8 mouse cellular contexts compared by ENCODE assay signal in genomic region chr10:127188079-127188453, GRCm38 (mm10). TPM values are rescaled to one million over a fixed set of nuclear protein-coding genes. Genes with fewer than 3 reads are reported as not detected.
DNase-seq lines count a peak whose midpoint lies in the region; ATAC-seq and TF ChIP-seq lines count a peak whose summit lies in the region.

No protein-coding gene starts in this region.

- peak overlapping the region; percentile 90 for H3K27ac ChIP-seq in gastrocnemius, adult 2 months
- H3K27ac ChIP-seq in heart, embryonic 16.5 days (ENCODE audit: low read length) = no peak overlapping the region
- peak overlapping the region; percentile 96 for H3K27ac ChIP-seq in midbrain, embryonic 10.5 days (replicated peaks)

- H3K4me3 ChIP-seq in gastrocnemius, adult 2 months = peak overlapping the region; percentile 86
- peak overlapping the region; percentile 88 for H3K4me3 ChIP-seq in E14TG2a.4 (replicated peaks; ENCODE audit: low read length)
- peak overlapping the region; percentile 67 for H3K4me3 ChIP-seq in heart, embryonic 16.5 days (ENCODE audit: low read length)
- H3K4me3 ChIP-seq in midbrain, embryonic 10.5 days = peak overlapping the region; percentile 90

- ATAC-seq in heart, embryonic 16.5 days (replicated peaks; ENCODE audit: extremely low read depth, insufficient read depth, low FRiP score) = no peak
- no peak for ATAC-seq in monocyte, adult 5-6 weeks (replicated peaks; ENCODE audit: insufficient number of reproducible peaks, low FRiP score, low TSS enrichment, poor library complexity, severe bottlenecking)

- peak overlapping the region; percentile 93 for H3K4me2 ChIP-seq in heart, embryonic 16.5 days (ENCODE audit: low read depth, low read length)

- H3K9ac ChIP-seq in heart, embryonic 16.5 days (ENCODE audit: low read length) = peak overlapping the region; percentile 72

- no peaks in the 10 kb centered on the region for H3K9me3 ChIP-seq in E14TG2a.4 (ENCODE audit: low read length)
- H3K9me3 ChIP-seq in heart, embryonic 16.5 days (replicated peaks; ENCODE audit: control insufficient read depth, low read length) = no peaks in the 10 kb centered on the region
- no peaks in the 10 kb centered on the region for H3K9me3 ChIP-seq in midbrain, embryonic 10.5 days (replicated peaks)

- peaks cover 87% of the 10 kb centered on the region for H3K4me1 ChIP-seq in E14TG2a.4 (replicated peaks; ENCODE audit: low read depth, low read length)
- H3K4me1 ChIP-seq in heart, embryonic 16.5 days (ENCODE audit: control insufficient read depth, insufficient read depth, low read length) = peaks cover 11% of the 10 kb centered on the region
- peaks cover 81% of the 10 kb centered on the region for H3K4me1 ChIP-seq in midbrain, embryonic 10.5 days

- DNase-seq in gastrocnemius, adult 2 months = no peak
- DNase-seq in gastrocnemius, postnatal 4 days (ENCODE audit: low spot score in 2 of 2) = no peak
- DNase-seq in midbrain, embryonic 10.5 days (ENCODE audit: low spot score) = no peak
- DNase-seq in adrenal gland, postnatal 25 days = no peak
- DNase-seq in kidney, adult 9 months = no peak

- intact Hi-C loops in gastrocnemius, adult 2 months (cut with DNase I) = no loop called here

- H3K36me3 ChIP-seq in E14TG2a.4 (ENCODE audit: insufficient read depth, low read length) = peaks cover 55% of the 10 kb centered on the region
- no peaks in the 10 kb centered on the region; the same call in 1 of the 2 replicates for H3K36me3 ChIP-seq in heart, embryonic 16.5 days (ENCODE audit: control insufficient read depth, insufficient read depth)
- H3K36me3 ChIP-seq in midbrain, embryonic 10.5 days = peaks cover 51% of the 10 kb centered on the region

- 0 out of 2 replicates have a peak, but pooled peaks cover 3% of the 10 kb centered on the region for H3K27me3 ChIP-seq in E14TG2a.4 (ENCODE audit: insufficient read depth, low read length)
- peaks cover 24% of the 10 kb centered on the region for H3K27me3 ChIP-seq in heart, embryonic 16.5 days (ENCODE audit: control insufficient read depth, insufficient read depth, low read length)
- peaks cover 36% of the 10 kb centered on the region for H3K27me3 ChIP-seq in midbrain, embryonic 10.5 days (ENCODE audit: low read depth, poor library complexity, severe bottlenecking)

- 2% methylated on average over 12 of the region's 21 CpGs for WGBS in heart, embryonic 16.5 days
- under 1% methylated on average over 21 of the region's 21 CpGs for WGBS in midbrain, embryonic 10.5 days

- TF ChIP-seq CTCF in gastrocnemius, adult 2 months (IDR thresholded peaks at IDR 0.05) = no peak
- no peak for TF ChIP-seq CTCF in E14TG2a.4 (conservative IDR thresholded peaks at IDR 0.05; ENCODE audit: low read length)

RNA-seq across cellular contexts. Expression of gene Arhgef25, which starts 1.8 kb away (rescaled TPM):
- total RNA-seq in gastrocnemius, adult 2 months (2021) = 1 to 10 TPM; 8.5 to 8.8 TPM
- 10 to 100 TPM; 40.4 to 43.0 TPM for total RNA-seq in gastrocnemius, postnatal 4 days (2021)
- polyA plus RNA-seq in heart, embryonic 16.5 days (2015; fragmentation: Nextera tagmentation; extraction: Ambion mirVana) = 26.0 and 27.0 TPM in 2 replicates
- polyA plus RNA-seq in midbrain, embryonic 10.5 days (2016; fragmentation: Nextera tagmentation; extraction: Ambion mirVana) = 24.8 and 28.7 TPM in 2 replicates
- 27.9 and 28.7 TPM in 2 replicates for total RNA-seq in adrenal gland, postnatal 25 days (2021)
- total RNA-seq in monocyte, adult 5-6 weeks (2017) = 1.9 TPM in 1 of 3 replicates, not detected in the others

RNA-seq across cellular contexts. Expression of gene Dtx3, which starts 7.5 kb away (rescaled TPM):
- total RNA-seq in gastrocnemius, adult 2 months (2021) = 10 to 100 TPM; 20.8 to 25.6 TPM
- total RNA-seq in gastrocnemius, postnatal 4 days (2021) = 10 to 100 TPM; 43.8 to 49.7 TPM
- polyA plus RNA-seq in heart, embryonic 16.5 days (2015; fragmentation: Nextera tagmentation; extraction: Ambion mirVana) = 69.9 and 72.5 TPM in 2 replicates
- polyA plus RNA-seq in midbrain, embryonic 10.5 days (2016; fragmentation: Nextera tagmentation; extraction: Ambion mirVana) = 119 and 142 TPM in 2 replicates
- total RNA-seq in adrenal gland, postnatal 25 days (2021) = 89.7 and 96.8 TPM in 2 replicates
- total RNA-seq in monocyte, adult 5-6 weeks (2017) = 3.8 to 17.3 TPM (median 8.8 TPM) in 3 replicates

RNA-seq across cellular contexts. Expression of gene Slc26a10, which starts 7.6 kb away (rescaled TPM):
- total RNA-seq in gastrocnemius, adult 2 months (2021) = 1 to 10 TPM; 4.1 to 5.4 TPM
- total RNA-seq in gastrocnemius, postnatal 4 days (2021) = 1 to 10 TPM; 3.8 to 4.3 TPM
- 16.2 and 17.6 TPM in 2 replicates for polyA plus RNA-seq in heart, embryonic 16.5 days (2015; fragmentation: Nextera tagmentation; extraction: Ambion mirVana)
- polyA plus RNA-seq in midbrain, embryonic 10.5 days (2016; fragmentation: Nextera tagmentation; extraction: Ambion mirVana) = 0.87 and 1.4 TPM in 2 replicates
- 3.2 and 6.0 TPM in 2 replicates for total RNA-seq in adrenal gland, postnatal 25 days (2021)
- total RNA-seq in monocyte, adult 5-6 weeks (2017) = 3.2 to 4.2 TPM (median 3.5 TPM) in 3 replicates

RNA-seq across cellular contexts. Expression of gene B4galnt1, which starts 23.0 kb away (rescaled TPM):
- total RNA-seq in gastrocnemius, adult 2 months (2021) = under 1 TPM; 0.66 to 0.89 TPM
- 1 to 10 TPM; 3.4 to 3.6 TPM for total RNA-seq in gastrocnemius, postnatal 4 days (2021)
- 3.4 and 6.5 TPM in 2 replicates for polyA plus RNA-seq in heart, embryonic 16.5 days (2015; fragmentation: Nextera tagmentation; extraction: Ambion mirVana)
- polyA plus RNA-seq in midbrain, embryonic 10.5 days (2016; fragmentation: Nextera tagmentation; extraction: Ambion mirVana) = 4.9 and 6.1 TPM in 2 replicates
- 6.8 and 8.5 TPM in 2 replicates for total RNA-seq in adrenal gland, postnatal 25 days (2021)
- 166 to 275 TPM (median 211 TPM) in 3 replicates for total RNA-seq in monocyte, adult 5-6 weeks (2017)

RNA-seq across cellular contexts. Expression of gene Pip4k2c, which starts 23.3 kb away (rescaled TPM):
- total RNA-seq in gastrocnemius, adult 2 months (2021) = 1 to 10 TPM; 7.6 to 7.9 TPM
- total RNA-seq in gastrocnemius, postnatal 4 days (2021) = 10 to 100 TPM; 11.5 to 12.7 TPM
- 26.3 and 27.2 TPM in 2 replicates for polyA plus RNA-seq in heart, embryonic 16.5 days (2015; fragmentation: Nextera tagmentation; extraction: Ambion mirVana)
- 16.5 and 18.1 TPM in 2 replicates for polyA plus RNA-seq in midbrain, embryonic 10.5 days (2016; fragmentation: Nextera tagmentation; extraction: Ambion mirVana)
- 38.4 and 48.8 TPM in 2 replicates for total RNA-seq in adrenal gland, postnatal 25 days (2021)
- 15.7 to 32.0 TPM (median 21.5 TPM) in 3 replicates for total RNA-seq in monocyte, adult 5-6 weeks (2017)
